Mouse (Mus musculus) lung, postnatal 4 days (tissue): ENCODE results near the gene Ephx1.
"Not testable (repeated sequence)": the region's sequence is repeated elsewhere in the genome, so short reads cannot be mapped to it uniquely, and the experiment has no call there.

Experiments
- DNase-seq, 2 experiments: peaks; one replicate each; pipeline ENCODE4 v3.0.0; 2021

Gene Ephx1

GRCm38 (mm10) chr1:180972941-180973340 is 47.8 kb downstream of the Ephx1 start:
- no peak for DNase-seq

- DNase-seq: peak in 1 of 2 experiments; percentile 11
These were observed 53.4 kb downstream of the Ephx1 start for GRCm38 (mm10) chr1:180967261-180967660.

GRCm38 (mm10) chr1:180966542-180966941 is 54.2 kb downstream of the Ephx1 start:
- DNase-seq: peak; percentile 53 to 72

- peak in 1 of 2 experiments; percentile 10 for DNase-seq
These were observed 54.9 kb downstream of the Ephx1 start for GRCm38 (mm10) chr1:180965786-180966185.

GRCm38 (mm10) chr1:180958797-180959196 is 61.9 kb downstream of the Ephx1 start:
- DNase-seq: no peak

GRCm38 (mm10) chr1:180957989-180958388 is 62.7 kb downstream of the Ephx1 start:
- DNase-seq: no peak

- DNase-seq: peak; percentile 67 to 76
These were observed 63.7 kb downstream of the Ephx1 start for GRCm38 (mm10) chr1:180956973-180957381.

- DNase-seq: no peak
These were observed 64.3 kb downstream of the Ephx1 start for GRCm38 (mm10) chr1:180956401-180956800.

- DNase-seq: no peak
These were observed 67.9 kb downstream of the Ephx1 start for GRCm38 (mm10) chr1:180952808-180953207.

- peak in 1 of 2 experiments; percentile 21 for DNase-seq
These were observed 68.5 kb downstream of the Ephx1 start for GRCm38 (mm10) chr1:180952085-180952746.

GRCm38 (mm10) chr1:180946448-180946847 is 74.3 kb downstream of the Ephx1 start:
- no peak for DNase-seq

GRCm38 (mm10) chr1:180945001-180945980 is 75.4 kb downstream of the Ephx1 start:
- peak; percentile 68 to 78 for DNase-seq

GRCm38 (mm10) chr1:180944553-180944952 is 76.2 kb downstream of the Ephx1 start:
- peak in 1 of 2 experiments; percentile 53 for DNase-seq

GRCm38 (mm10) chr1:180943896-180944295 is 76.8 kb downstream of the Ephx1 start:
- peak in 1 of 2 experiments; percentile 22 for DNase-seq

GRCm38 (mm10) chr1:180943032-180943644 is 77.6 kb downstream of the Ephx1 start:
- no peak for DNase-seq

GRCm38 (mm10) chr1:180942166-180943031 is 78.3 kb downstream of the Ephx1 start, which contains the start of gene Tmem63a:
Gene Tmem63a, plus strand, starts transcription at chr1:180942344.
- peak; percentile 87 for DNase-seq

GRCm38 (mm10) chr1:180941726-180942125 is 79.0 kb downstream of the Ephx1 start:
- DNase-seq: no peak

- DNase-seq: no peak
These were observed 79.8 kb downstream of the Ephx1 start for GRCm38 (mm10) chr1:180940776-180941460.

GRCm38 (mm10) chr1:180938781-180939180 is 81.9 kb downstream of the Ephx1 start:
- DNase-seq: not testable (repeated sequence)

- not testable (repeated sequence) for DNase-seq
These were observed 83.1 kb downstream of the Ephx1 start for GRCm38 (mm10) chr1:180937631-180938030.
